Mouse (Mus musculus) ES-E14 (cell line): ENCODE measurements at regions not wholly inside any gene's neighbourhood (a gene's known extent, or its start where the extent isn't known, plus 50 kb on each side); places are given as distances from the start of the nearest gene placed in this dataset.

Source experiments
- DNase-seq: peaks from one replicate; pipeline ENCODE4 v3.0.0-alpha.2; 2013; ENCODE audit warnings: low read depth, low spot score
- H3K27ac ChIP-seq: 2 replicates; pipeline ENCODE4 v1.5.1; 2012; ENCODE audit warnings: low read depth, mild to moderate bottlenecking, low read length, moderate library complexity, mixed read lengths; ENCODE audit not compliant: poor library complexity, insufficient read depth, severe bottlenecking
- H3K36me3 ChIP-seq: 2 replicates; pipeline ENCODE4 v1.6.1; 2012; ENCODE audit warnings: mild to moderate bottlenecking, low read length, moderate library complexity, mixed read lengths; ENCODE audit not compliant: control insufficient read depth, poor library complexity, insufficient read depth, severe bottlenecking
- H3K4me1 ChIP-seq, 2 experiments: fragments of 150-350 bp in 1 of 2; sonication (generic) in 1 of 2; 2 replicates each; pipeline ENCODE4 v1.6.1; 2012; ENCODE audit warnings: low read length in 2 of 2, mild to moderate bottlenecking in 1 of 2, mixed read lengths in 1 of 2; ENCODE audit not compliant: control insufficient read depth in 2 of 2, insufficient read depth in 2 of 2, poor library complexity in 1 of 2
- H3K4me3 ChIP-seq, 2 experiments: fragments of 150-350 bp in 1 of 2; sonication (generic) in 1 of 2; 2 replicates each; pipeline ENCODE4 v1.5.1; 2012; ENCODE audit warnings: low read length in 2 of 2, low read depth in 1 of 2, mild to moderate bottlenecking in 1 of 2, mixed read lengths in 1 of 2; ENCODE audit not compliant: insufficient read depth in 1 of 2, poor library complexity in 1 of 2, severe bottlenecking in 1 of 2
- H3K9ac ChIP-seq: 2 replicates; pipeline ENCODE4 v1.6.1; 2012; ENCODE audit warnings: low read depth, mild to moderate bottlenecking, low read length, mixed read lengths; ENCODE audit not compliant: poor library complexity, insufficient read depth, severe bottlenecking
- H3K9me3 ChIP-seq: fragments of 150-350 bp; sonication (generic); 2 replicates; pipeline ENCODE4 v1.6.1; 2012; ENCODE audit warnings: low read depth, mild to moderate bottlenecking, low read length; ENCODE audit not compliant: control insufficient read depth, insufficient read depth
- CHD2 ChIP-seq: IDR thresholded peaks from 2 replicates; pipeline ENCODE4 v1.6.1; 2014; ENCODE audit warnings: mild to moderate bottlenecking, low read depth, low read length, inconsistent platforms
- HCFC1 ChIP-seq: IDR thresholded peaks from 2 replicates; pipeline ENCODE4 v1.6.1; 2012; ENCODE audit warnings: low read length, inconsistent platforms, borderline replicate concordance; ENCODE audit not compliant: insufficient read depth
- MAFK ChIP-seq: IDR thresholded peaks from 2 replicates; pipeline ENCODE4 v1.6.1; 2014; ENCODE audit warnings: mild to moderate bottlenecking, low read depth, low read length, inconsistent platforms; ENCODE audit not compliant: insufficient read depth
- ZC3H11A ChIP-seq: IDR thresholded peaks from 2 replicates; pipeline ENCODE4 v1.6.1; 2012; ENCODE audit warnings: low read depth, mild to moderate bottlenecking, inconsistent platforms, low read length, borderline replicate concordance
- ZNF384 ChIP-seq: IDR thresholded peaks from 2 replicates; pipeline ENCODE4 v1.6.1; 2012; ENCODE audit warnings: low read depth, low read length, inconsistent platforms
- in situ Hi-C, 2 experiments: fragments of 600-800 bp; cut with MboI; formaldehyde crosslinking; loops; one replicate each; pipeline ENCODE4 v1.15.1; 2025; ENCODE audit warnings: low sequenced_read_pairs in 2 of 2, inconsistent platforms in 1 of 2; ENCODE audit not compliant: unreplicated experiment in 2 of 2

- H3K9me3 ChIP-seq = no peaks in the 10 kb centered on the region
- in situ Hi-C loops = no loop called here
- TF ChIP-seq MAFK (no peak), ZNF384 (no peak), ZC3H11A (no peak), CHD2 (no peak), HCFC1 (no peak)
- H3K9ac ChIP-seq = no peak overlapping the region
- no peaks in the 10 kb centered on the region for H3K36me3 ChIP-seq
- H3K4me1 ChIP-seq = no peaks in the 10 kb centered on the region
- H3K27ac ChIP-seq = no peak overlapping the region
- H3K4me3 ChIP-seq = no peak overlapping the region
- DNase-seq = no peak
Observed at GRCm38 (mm10) chr13:100971080-100972017, 138.1 kb upstream of the Slc30a5 start.

GRCm38 (mm10) chr13:100962811-100963540 is 129.7 kb upstream of the Slc30a5 start:
- in situ Hi-C loops = no loop called here

GRCm38 (mm10) chr13:100954598-100955251 is 121.5 kb upstream of the Slc30a5 start:
- Histone ChIP-seq H3K36me3 (no peaks in the 10 kb centered on the region), H3K4me3 (no peak overlapping the region), H3K9me3 (no peaks in the 10 kb centered on the region), H3K9ac (no peak overlapping the region), H3K27ac (no peak overlapping the region), H3K4me1 (no peaks in the 10 kb centered on the region)
- no peak for DNase-seq
- no peak for TF ChIP-seq CHD2
- no peak for TF ChIP-seq MAFK
- no peak for TF ChIP-seq ZNF384
- in situ Hi-C loops = no loop called here

More at GRCm38 (mm10) chr13:100962811-100963540, 129.7 kb upstream of the Slc30a5 start:
- Histone ChIP-seq H3K4me1 (no peaks in the 10 kb centered on the region), H3K9ac (no peak overlapping the region), H3K36me3 (no peaks in the 10 kb centered on the region), H3K9me3 (no peaks in the 10 kb centered on the region), H3K4me3 (no peak overlapping the region), H3K27ac (no peak overlapping the region)
- no peak for TF ChIP-seq MAFK
- DNase-seq = no peak

GRCm38 (mm10) chr13:100954106-100954505 is 120.9 kb upstream of the Slc30a5 start:
- no peak for DNase-seq
- in situ Hi-C loops = no loop called here
- Histone ChIP-seq H3K27ac (no peak overlapping the region), H3K4me1 (no peaks in the 10 kb centered on the region), H3K36me3 (no peaks in the 10 kb centered on the region), H3K4me3 (no peak overlapping the region), H3K9ac (no peak overlapping the region), H3K9me3 (no peaks in the 10 kb centered on the region)
- TF ChIP-seq ZNF384 (no peak), ZC3H11A (no peak), MAFK (no peak), CHD2 (no peak), HCFC1 (no peak)

- in situ Hi-C loops = no loop called here
- Histone ChIP-seq H3K9ac (no peak overlapping the region), H3K4me3 (no peak overlapping the region), H3K36me3 (no peaks in the 10 kb centered on the region), H3K4me1 (no peaks in the 10 kb centered on the region), H3K9me3 (no peaks in the 10 kb centered on the region), H3K27ac (no peak overlapping the region)
- TF ChIP-seq ZC3H11A = no peak
- no peak for TF ChIP-seq HCFC1
- TF ChIP-seq ZNF384 = no peak
- TF ChIP-seq CHD2 = no peak
- TF ChIP-seq MAFK = no peak
- no peak for DNase-seq
Observed at GRCm38 (mm10) chr13:100951185-100951508, 117.9 kb upstream of the Slc30a5 start.
